In the genomic region with DNA sequence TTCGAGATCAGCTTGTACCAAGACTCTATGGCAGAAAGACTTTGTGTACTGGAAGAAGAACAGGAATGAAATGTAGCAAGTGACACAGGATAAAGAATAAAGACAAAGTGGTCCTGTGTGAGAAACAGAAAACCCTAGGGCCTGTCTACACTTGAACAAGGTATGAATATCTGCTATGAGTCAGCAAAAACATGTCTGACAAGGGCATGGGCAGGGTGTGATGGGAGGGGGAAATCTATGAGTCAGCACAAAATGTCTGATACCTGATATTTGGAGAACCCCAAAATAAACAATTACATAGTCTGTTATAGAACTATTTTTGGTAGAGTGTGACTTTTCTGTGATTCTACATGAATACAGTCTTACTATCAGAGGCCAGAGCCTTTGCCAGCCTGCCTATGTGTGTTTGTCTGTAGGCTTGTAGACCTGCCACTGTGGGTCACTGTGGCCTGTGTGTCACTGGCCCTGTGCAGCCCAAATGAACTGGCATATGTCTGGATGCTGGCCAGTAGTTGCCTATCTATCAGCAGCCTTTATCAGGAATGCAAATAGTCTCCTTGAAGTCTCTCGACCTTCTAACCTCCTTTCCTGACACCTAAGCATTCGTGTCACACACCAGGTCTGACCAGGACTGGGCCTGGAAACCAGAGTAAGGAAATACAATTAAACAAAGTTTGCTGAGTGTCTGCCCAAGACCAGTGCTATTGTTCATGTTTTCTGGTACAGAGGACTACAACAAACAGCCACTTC, we compare ENCODE assay signal across 8 mouse cellular contexts.
DNase-seq lines count a peak whose midpoint lies in the region; ATAC-seq and TF ChIP-seq lines count a peak whose summit lies in the region.
"Had no signal": no experiment of that assay in that cellular context is flagged by ENCODE, and none has a peak within 500 bp of the region (broad histone marks: within the 10 kb centered on the region; RNA-seq: fewer than 3 reads in every experiment).

No protein-coding gene starts in this region.

- no peak for TF ChIP-seq EP300 in CH12.LX (IDR thresholded peaks at IDR 0.05; ENCODE audit: low read length)

- 69% methylated on average over 3 of the region's 3 CpGs for WGBS in kidney, adult 2 months
- WGBS in kidney, embryonic 14.5 days: 69% methylated on average over 3 of the region's 3 CpGs
- WGBS in limb, embryonic 15.5 days: 66% methylated on average over 3 of the region's 3 CpGs

- no peaks in the 10 kb centered on the region for H3K36me3 ChIP-seq in kidney, adult 2 months (ENCODE audit: control insufficient read depth, insufficient read depth, low read length)
- H3K36me3 ChIP-seq in kidney, embryonic 14.5 days (ENCODE audit: control insufficient read depth, insufficient read depth, low read length): no peaks in the 10 kb centered on the region
- no peaks in the 10 kb centered on the region for H3K36me3 ChIP-seq in CH12.LX (replicated peaks in 1 of 2; ENCODE audit: control insufficient read depth in 1 of 2, insufficient read depth in 1 of 2, low read length in 1 of 2)
- no peaks in the 10 kb centered on the region for H3K36me3 ChIP-seq in limb, embryonic 15.5 days
- H3K36me3 ChIP-seq: neural tube, embryonic 12.5 days had no signal

- no peak for ATAC-seq in kidney, embryonic 14.5 days (ENCODE audit: low FRiP score, low TSS enrichment)
- no peak for ATAC-seq in limb, embryonic 15.5 days (ENCODE audit: insufficient number of reproducible peaks, low FRiP score, low TSS enrichment, low read depth)

- dilution Hi-C loops in CH12.LX (cut with MboI; ENCODE audit: extremely low pct_ligation_motif_present, extremely low pct_unique_long_range_greater_than_20kb, low sequenced_read_pairs): no loop called here

- no peaks in the 10 kb centered on the region for H3K9me3 ChIP-seq in kidney, embryonic 14.5 days (ENCODE audit: control insufficient read depth, low read length)
- no peaks in the 10 kb centered on the region for H3K9me3 ChIP-seq in CH12.LX (replicated peaks; ENCODE audit: low read length)
- no peaks in the 10 kb centered on the region for H3K9me3 ChIP-seq in limb, embryonic 15.5 days
- H3K9me3 ChIP-seq: neural tube, embryonic 12.5 days had no signal

- peaks cover 3% of the 10 kb centered on the region; the same call in 1 of the 2 replicates for H3K4me1 ChIP-seq in kidney, adult 2 months (ENCODE audit: control insufficient read depth, insufficient read depth, low read length)
- H3K4me1 ChIP-seq in kidney, embryonic 14.5 days (ENCODE audit: control insufficient read depth, insufficient read depth, low read length): 0 out of 2 replicates have a peak, but pooled peaks cover 5% of the 10 kb centered on the region
- peaks cover 0 to 14% of the 10 kb centered on the region in 2 experiments; a peak in 2 of 4 replicates for H3K4me1 ChIP-seq in CH12.LX (ENCODE audit: control insufficient read depth in 1 of 2, insufficient read depth in 2 of 2)
- H3K4me1 ChIP-seq in brown adipose tissue, adult 24 weeks (ENCODE audit: control insufficient read depth, insufficient read depth, insufficient read length, low read length): peaks cover 25% of the 10 kb centered on the region
- H3K4me1 ChIP-seq in limb, embryonic 15.5 days: no peaks in the 10 kb centered on the region
- H3K4me1 ChIP-seq: neural tube, embryonic 12.5 days had no signal

- H3K27ac ChIP-seq in kidney, adult 2 months (ENCODE audit: insufficient read depth, low read depth, low read length): no peak overlapping the region
- H3K27ac ChIP-seq in kidney, embryonic 14.5 days (ENCODE audit: low read depth, low read length): no peak overlapping the region; the same call in 1 of the 2 replicates
- H3K27ac ChIP-seq in CH12.LX (ENCODE audit: insufficient read depth, low read depth): no peak overlapping the region
- peak overlapping the region; percentile 97 for H3K27ac ChIP-seq in brown adipose tissue, adult 24 weeks (replicated peaks; ENCODE audit: low read depth, low read length)
- 0 out of 2 replicates have a peak overlapping the region, but pooled peaks have one; percentile 38 for H3K27ac ChIP-seq in limb, embryonic 15.5 days
- H3K27ac ChIP-seq: neural tube, embryonic 12.5 days had no signal

- H3K79me2 ChIP-seq in CH12.LX (replicated peaks; ENCODE audit: control insufficient read depth, extremely low read depth, insufficient read depth, poor library complexity, severe bottlenecking): no peaks in the 10 kb centered on the region

- DNase-seq in kidney, adult 2 months: peak; percentile 35
- DNase-seq in CH12.LX (ENCODE audit: extremely low read depth): no peak
- DNase-seq in thymus, adult 18-20 months: no peak
- DNase-seq in frontal cortex, adult 2 months (ENCODE audit: extremely low spot score in 1 of 2, low spot score in 1 of 2): no peak

- no peaks in the 10 kb centered on the region for H3K27me3 ChIP-seq in kidney, adult 2 months (replicated peaks; ENCODE audit: control insufficient read depth, insufficient read depth, low read length)
- H3K27me3 ChIP-seq in kidney, embryonic 14.5 days (ENCODE audit: control insufficient read depth, insufficient read depth, low read length): no peaks in the 10 kb centered on the region
- H3K27me3 ChIP-seq in CH12.LX (replicated peaks): no peaks in the 10 kb centered on the region
- no peaks in the 10 kb centered on the region for H3K27me3 ChIP-seq in limb, embryonic 15.5 days
- H3K27me3 ChIP-seq: neural tube, embryonic 12.5 days had no signal

- no peak overlapping the region for H3K4me3 ChIP-seq in kidney, adult 2 months (ENCODE audit: insufficient read depth, low read depth, low read length)
- H3K4me3 ChIP-seq in kidney, embryonic 14.5 days (ENCODE audit: low read length): no peak overlapping the region
- no peak overlapping the region for H3K4me3 ChIP-seq in CH12.LX (replicated peaks in 1 of 3; ENCODE audit: low read depth in 2 of 3, low read length in 2 of 3, poor library complexity in 1 of 3)
- no peak overlapping the region for H3K4me3 ChIP-seq in brown adipose tissue, adult 24 weeks (ENCODE audit: insufficient read depth, low read depth, low read length)
- H3K4me3 ChIP-seq in limb, embryonic 15.5 days: no peak overlapping the region
- H3K4me3 ChIP-seq: neural tube, embryonic 12.5 days had no signal

- no peak overlapping the region for H3K9ac ChIP-seq in kidney, embryonic 14.5 days (ENCODE audit: low read depth, low read length)
- H3K9ac ChIP-seq in CH12.LX (ENCODE audit: insufficient read depth, low read depth): no peak overlapping the region
- no peak overlapping the region for H3K9ac ChIP-seq in limb, embryonic 15.5 days
- H3K9ac ChIP-seq: neural tube, embryonic 12.5 days had no signal

- in situ Hi-C loops in CH12.LX (cut with MboI; ENCODE audit: low pct_ligation_motif_present, low pct_unique_long_range_greater_than_20kb, low sequenced_read_pairs): no loop called here

- H3K4me2 ChIP-seq in kidney, embryonic 14.5 days (replicated peaks; ENCODE audit: low read depth, low read length): no peak overlapping the region
- no peak overlapping the region for H3K4me2 ChIP-seq in CH12.LX (ENCODE audit: insufficient read depth, low read depth, poor library complexity, severe bottlenecking)
- H3K4me2 ChIP-seq in limb, embryonic 15.5 days: no peak overlapping the region
- H3K4me2 ChIP-seq: neural tube, embryonic 12.5 days had no signal

- TF ChIP-seq POLR2A in kidney, adult 2 months (IDR thresholded peaks at IDR 0.05; ENCODE audit: low read depth, low read length): no peak
- TF ChIP-seq POLR2A in CH12.LX (IDR thresholded peaks at IDR 0.05; ENCODE audit: low read depth, low read length): no peak

- TF ChIP-seq CTCF in kidney, adult 2 months (conservative IDR thresholded peaks at IDR 0.05; ENCODE audit: insufficient read depth, insufficient read length, low read depth, low read length): no peak; the same call in 1 of the 2 replicates
- TF ChIP-seq CTCF in CH12.LX (conservative IDR thresholded peaks at IDR 0.05 in 1 of 2, IDR thresholded peaks at IDR 0.05 in 1 of 2; ENCODE audit: low read depth in 2 of 2, low read length in 2 of 2): no peak

- no peak for TF ChIP-seq RAD21 in CH12.LX (IDR thresholded peaks at IDR 0.05; ENCODE audit: low read depth, low read length)

TF ChIP-seq in CH12.LX, 34 proteins besides CTCF, POLR2A, EP300 and RAD21:
- peak; percentile 67; the same call in 1 of the 2 replicates for TF ChIP-seq MAFK (IDR thresholded peaks at IDR 0.05; ENCODE audit: insufficient replicate concordance, low read length)
- TF ChIP-seq ZC3H11A (IDR thresholded peaks at IDR 0.05; ENCODE audit: low read depth, low read length): no peak
TF ChIP-seq in CH12.LX: peak in this region for 1.

Comparison
In these comparisons a context has a peak if more than half of its experiments do, and no peak if none do; other contexts are left out.
1. H3K27ac ChIP-seq: peak in brown adipose tissue, adult 24 weeks (single experiment) and limb, embryonic 15.5 days (single experiment); none in kidney, adult 2 months (single experiment), kidney, embryonic 14.5 days (single experiment) and CH12.LX (single experiment).